Mouse (Mus musculus) heart, adult 2 months (tissue): ENCODE measurements around the gene Dlg1. TPM values are rescaled to one million over a fixed set of nuclear protein-coding genes. Genes with fewer than 3 reads are reported as not detected.
A peak's percentile ranks its signal among the peaks of the same experiment; 100 is the strongest.

Experiments used
- DNase-seq, 2 experiments: peaks; one replicate each; pipeline ENCODE4 v3.0.0; 2021
- H3K27ac ChIP-seq: fragments of 200-600 bp; 2 replicates; pipeline ENCODE4 v1.8.1; 2022
- H3K27me3 ChIP-seq: fragments of 200-500 bp; 2 replicates; pipeline ENCODE4 v1.6.1; 2012; ENCODE audit warnings: mild to moderate bottlenecking, low read length, inconsistent platforms, mixed read lengths; ENCODE audit not compliant: control insufficient read depth, insufficient read depth
- H3K36me3 ChIP-seq: fragments of 200-500 bp; 2 replicates; pipeline ENCODE4 v1.6.1; 2012; ENCODE audit warnings: low read length, inconsistent platforms; ENCODE audit not compliant: control insufficient read depth, insufficient read depth
- H3K4me1 ChIP-seq: fragments of 200-500 bp; 2 replicates; pipeline ENCODE4 v1.6.1; 2011; ENCODE audit warnings: low read length; ENCODE audit not compliant: control insufficient read depth, insufficient read depth
- H3K4me3 ChIP-seq: fragments of 200-600 bp; 2 replicates; pipeline ENCODE4 v1.8.1; 2022
- H3K79me2 ChIP-seq: fragments of 200-500 bp; replicated peaks from 2 replicates; pipeline ENCODE4 v1.6.1; 2012; ENCODE audit warnings: mild to moderate bottlenecking, inconsistent platforms, low read length, moderate library complexity, mixed read lengths; ENCODE audit not compliant: control insufficient read depth, insufficient read depth
- H3K9ac ChIP-seq: fragments of 200-500 bp; 2 replicates; pipeline ENCODE4 v1.6.1; 2012; ENCODE audit warnings: low read depth, mild to moderate bottlenecking, control low read depth, inconsistent platforms, low read length, mixed read lengths
- CTCF ChIP-seq: fragments of 200-600 bp; IDR thresholded peaks from 2 replicates; pipeline ENCODE4 v1.8.1; 2022; ENCODE audit warnings: antibody characterized with exemption, mild to moderate bottlenecking, moderate library complexity
- EP300 ChIP-seq: fragments of 200-500 bp; IDR thresholded peaks from 2 replicates; pipeline ENCODE4 v1.6.1; 2011; ENCODE audit warnings: low read depth, low read length, control low read depth; ENCODE audit not compliant: insufficient read depth
- POLR2A ChIP-seq: fragments of 200-500 bp; IDR thresholded peaks from 2 replicates; pipeline ENCODE4 v1.6.1; 2011; ENCODE audit warnings: mild to moderate bottlenecking, low read depth, low read length, control low read depth; ENCODE audit not compliant: insufficient read depth
- WGBS: fragments of 180-500 bp; shearing (Covaris S2); methylation state at CpG from one replicate; pipeline ENCODE4 v1.1.7; 2018; 5-methylcytosine and 5-hydroxymethylcytosine counted together
- intact Hi-C: fragments of 180-260 bp; cut with DNase I; formaldehyde crosslinking; loops from one replicate; pipeline ENCODE4 v1.15.1; 2025
- polyA plus RNA-seq: library from polyadenylated mRNA; depleted of rRNA; stranded (reverse); fragments of >200 nt; gene quantifications from 2 replicates; pipeline ENCODE4 v1.2.3, GENCODE M21; 2012
- total RNA-seq, 2 experiments: library from RNA; stranded (reverse); gene quantifications; 2 replicates each; pipeline ENCODE4 v1.2.3; 2021

The Dlg1 gene
- total and polyA plus RNA-seq, 3 experiments, result 14.9 to 61.9 (median 56.2) TPM

GRCm38 (mm10) chr16:31834662-31835318 lies 171.5 kb downstream of the Dlg1 start:
- Histone ChIP-seq H3K36me3 (no peaks in the 10 kb centered on the region; the same call in none of the 2 replicates), H3K4me1 (peaks cover 1% of the 10 kb centered on the region), H3K9ac (no peak overlapping the region), H3K27me3 (no peaks in the 10 kb centered on the region), H3K79me2 (no peaks in the 10 kb centered on the region), H3K4me3 (no peak overlapping the region), H3K27ac (peak overlapping the region; percentile 51)
- DNase-seq, result no peak
- 67% methylated on average over 2 of the region's 2 CpGs for WGBS
- intact Hi-C loops, result no loop called here
- TF ChIP-seq EP300 (no peak), CTCF (no peak), POLR2A (no peak)

GRCm38 (mm10) chr16:31837362-31837761 lies 174.1 kb downstream of the Dlg1 start:
- no peaks in the 10 kb centered on the region for H3K79me2 ChIP-seq
- H3K27me3 ChIP-seq, result no peaks in the 10 kb centered on the region
- H3K4me3 ChIP-seq, result no peak overlapping the region
- intact Hi-C loops, result no loop called here
- peaks cover 1% of the 10 kb centered on the region for H3K4me1 ChIP-seq
- H3K27ac ChIP-seq, result no peak overlapping the region
- no peak for DNase-seq
- H3K36me3 ChIP-seq, result no peaks in the 10 kb centered on the region; the same call in none of the 2 replicates
- TF ChIP-seq CTCF (no peak), EP300 (no peak), POLR2A (no peak)
- H3K9ac ChIP-seq, result no peak overlapping the region
- 76% methylated on average over 3 of the region's 3 CpGs for WGBS

- no peak for TF ChIP-seq POLR2A
- no peak for TF ChIP-seq CTCF
- no peak for TF ChIP-seq EP300
- H3K4me1 ChIP-seq, result no peaks in the 10 kb centered on the region
- no peak overlapping the region for H3K9ac ChIP-seq
- no peak for DNase-seq
- H3K27me3 ChIP-seq, result no peaks in the 10 kb centered on the region
- 85% methylated on average over 3 of the region's 3 CpGs for WGBS
- H3K27ac ChIP-seq, result no peak overlapping the region
- intact Hi-C loops, result no loop called here
- no peaks in the 10 kb centered on the region for H3K79me2 ChIP-seq
- H3K36me3 ChIP-seq, result no peaks in the 10 kb centered on the region
- H3K4me3 ChIP-seq, result no peak overlapping the region
Measured at GRCm38 (mm10) chr16:31844246-31844645, 181.0 kb downstream of the Dlg1 start.

GRCm38 (mm10) chr16:31846763-31847162 lies 183.5 kb downstream of the Dlg1 start:
- no peaks in the 10 kb centered on the region for H3K79me2 ChIP-seq
- no peak overlapping the region for H3K27ac ChIP-seq
- H3K9ac ChIP-seq, result no peak overlapping the region
- TF ChIP-seq EP300 (no peak), CTCF (no peak), POLR2A (no peak)
- WGBS, result 90% methylated on average over 10 of the region's 10 CpGs
- H3K4me3 ChIP-seq, result no peak overlapping the region
- intact Hi-C loops, result no loop called here
- H3K36me3 ChIP-seq, result no peaks in the 10 kb centered on the region
- DNase-seq, result no peak
- no peaks in the 10 kb centered on the region for H3K4me1 ChIP-seq
- H3K27me3 ChIP-seq, result no peaks in the 10 kb centered on the region

GRCm38 (mm10) chr16:31863920-31864319 lies 200.7 kb downstream of the Dlg1 start:
- DNase-seq, result no peak
- TF ChIP-seq CTCF, result no peak
- no peak for TF ChIP-seq POLR2A
- no peak for TF ChIP-seq EP300
- 83% methylated on average over 5 of the region's 5 CpGs for WGBS
- H3K27me3 ChIP-seq, result no peaks in the 10 kb centered on the region
- H3K4me3 ChIP-seq, result no peak overlapping the region
- no peak overlapping the region for H3K27ac ChIP-seq
- no peak overlapping the region for H3K9ac ChIP-seq
- intact Hi-C loops, result no loop called here
- no peaks in the 10 kb centered on the region for H3K79me2 ChIP-seq
- no peaks in the 10 kb centered on the region for H3K36me3 ChIP-seq
- H3K4me1 ChIP-seq, result no peaks in the 10 kb centered on the region

- no peak overlapping the region for H3K9ac ChIP-seq
- intact Hi-C loops, result no loop called here
- no peak overlapping the region for H3K4me3 ChIP-seq
- no peaks in the 10 kb centered on the region for H3K4me1 ChIP-seq
- no peaks in the 10 kb centered on the region for H3K27me3 ChIP-seq
- H3K36me3 ChIP-seq, result no peaks in the 10 kb centered on the region
- 73% methylated on average over 3 of the region's 3 CpGs for WGBS
- TF ChIP-seq POLR2A (no peak), CTCF (no peak), EP300 (no peak)
- no peaks in the 10 kb centered on the region for H3K79me2 ChIP-seq
- DNase-seq, result no peak
- H3K27ac ChIP-seq, result no peak overlapping the region
Measured at GRCm38 (mm10) chr16:31865242-31865641, 202.0 kb downstream of the Dlg1 start.
